Mouse (Mus musculus): Measurements from ENCODE around the gene Mfsd2a. TPM values are rescaled to one million over a fixed set of nuclear protein-coding genes. Genes with fewer than 3 reads are reported as not detected.
A peak's percentile ranks its signal among the peaks of the same experiment; 100 is the strongest.

The Mfsd2a gene
- 1.1 and 1.8 TPM in 2 replicates for polyA plus RNA-seq (2016; fragmentation: Nextera tagmentation; extraction: Ambion mirVana)

- WGBS, result under 1% methylated on average over 27 of the region's 27 CpGs
- Histone ChIP-seq H3K9ac (peak within 1 kb of the TSS; percentile 49), H3K4me2 (peak within 1 kb of the TSS; percentile 89), H3K4me1 (replicated peaks) (peaks cover 33% of the 10 kb centered on the region), H3K4me3 (peak within 1 kb of the TSS; percentile 54), H3K9me3 (replicated peaks) (no peaks in the 10 kb centered on the region), H3K36me3 (no peaks in the 10 kb centered on the region), H3K27me3 (replicated peaks) (peaks cover 67% of the 10 kb centered on the region), H3K27ac (ENCODE audit: poor library complexity, severe bottlenecking) (peak within 1 kb of the TSS; percentile 24; the same call in 1 of the 2 replicates)
- ATAC-seq (ENCODE audit: insufficient number of reproducible peaks, low FRiP score), result peak; percentile 22; the same call in 1 of the 2 replicates
These were observed at the start of gene Mfsd2a for GRCm38 (mm10) chr4:122961100-122961567. Mfsd2a (minus strand) TSS chr4:122961188.

GRCm38 (mm10) chr4:123005054-123005966, 44.3 kb upstream of the Mfsd2a start:
- no peak overlapping the region for H3K4me3 ChIP-seq
- H3K9me3 ChIP-seq (replicated peaks), result no peaks in the 10 kb centered on the region
- H3K9ac ChIP-seq, result no peak overlapping the region; the same call in 1 of the 2 replicates
- peaks cover 15% of the 10 kb centered on the region for H3K27me3 ChIP-seq (replicated peaks)
- WGBS, result 25% methylated on average over 15 of the region's 15 CpGs
- no peak overlapping the region for H3K27ac ChIP-seq (ENCODE audit: poor library complexity, severe bottlenecking)
- H3K4me1 ChIP-seq (replicated peaks), result peaks cover 16% of the 10 kb centered on the region
- H3K36me3 ChIP-seq, result no peaks in the 10 kb centered on the region
- peak overlapping the region; percentile 42 for H3K4me2 ChIP-seq
- peak; percentile 42; the same call in 1 of the 2 replicates for ATAC-seq (ENCODE audit: insufficient number of reproducible peaks, low FRiP score)

GRCm38 (mm10) chr4:123000617-123001342, 39.8 kb upstream of the Mfsd2a start:
- Histone ChIP-seq H3K4me2 (no peak overlapping the region), H3K27ac (ENCODE audit: poor library complexity, severe bottlenecking) (no peak overlapping the region), H3K9ac (no peak overlapping the region), H3K4me3 (no peak overlapping the region), H3K4me1 (replicated peaks) (peaks cover 20% of the 10 kb centered on the region), H3K9me3 (replicated peaks) (no peaks in the 10 kb centered on the region), H3K27me3 (replicated peaks) (peaks cover 55% of the 10 kb centered on the region), H3K36me3 (no peaks in the 10 kb centered on the region)
- 46% methylated on average over 17 of the region's 17 CpGs for WGBS
- no peak for ATAC-seq (ENCODE audit: insufficient number of reproducible peaks, low FRiP score)

- Histone ChIP-seq H3K4me1 (replicated peaks) (peaks cover 15% of the 10 kb centered on the region), H3K4me3 (no peak overlapping the region), H3K27me3 (replicated peaks) (peaks cover 55% of the 10 kb centered on the region), H3K36me3 (no peaks in the 10 kb centered on the region), H3K4me2 (no peak overlapping the region), H3K9me3 (replicated peaks) (no peaks in the 10 kb centered on the region), H3K9ac (no peak overlapping the region), H3K27ac (ENCODE audit: poor library complexity, severe bottlenecking) (no peak overlapping the region)
- no peak for ATAC-seq (ENCODE audit: insufficient number of reproducible peaks, low FRiP score)
- 73% methylated on average over 14 of the region's 14 CpGs for WGBS
These were observed 39.1 kb upstream of the Mfsd2a start for GRCm38 (mm10) chr4:123000130-123000529.

GRCm38 (mm10) chr4:122999263-122999691, 38.3 kb upstream of the Mfsd2a start:
- Histone ChIP-seq H3K4me2 (no peak overlapping the region), H3K27me3 (replicated peaks) (peaks cover 59% of the 10 kb centered on the region), H3K4me3 (no peak overlapping the region), H3K27ac (ENCODE audit: poor library complexity, severe bottlenecking) (no peak overlapping the region), H3K9ac (no peak overlapping the region), H3K9me3 (replicated peaks) (no peaks in the 10 kb centered on the region), H3K36me3 (no peaks in the 10 kb centered on the region), H3K4me1 (replicated peaks) (peaks cover 10% of the 10 kb centered on the region; the same call in 1 of the 2 replicates)
- WGBS, result 31% methylated on average over 4 of the region's 4 CpGs
- no peak for ATAC-seq (ENCODE audit: insufficient number of reproducible peaks, low FRiP score)

- Histone ChIP-seq H3K9ac (no peak overlapping the region), H3K27ac (ENCODE audit: poor library complexity, severe bottlenecking) (no peak overlapping the region), H3K36me3 (no peaks in the 10 kb centered on the region), H3K9me3 (replicated peaks) (no peaks in the 10 kb centered on the region), H3K4me1 (replicated peaks) (peaks cover 10% of the 10 kb centered on the region; the same call in 1 of the 2 replicates), H3K4me2 (no peak overlapping the region), H3K4me3 (no peak overlapping the region), H3K27me3 (replicated peaks) (peaks cover 61% of the 10 kb centered on the region)
- WGBS, result 15% methylated on average over 12 of the region's 12 CpGs
- ATAC-seq (ENCODE audit: insufficient number of reproducible peaks, low FRiP score), result no peak
These were observed 37.7 kb upstream of the Mfsd2a start for GRCm38 (mm10) chr4:122998537-122999262.

- Histone ChIP-seq H3K4me3 (peak overlapping the region; percentile 72), H3K27me3 (replicated peaks) (peaks cover 59% of the 10 kb centered on the region), H3K36me3 (no peaks in the 10 kb centered on the region), H3K27ac (ENCODE audit: poor library complexity, severe bottlenecking) (no peak overlapping the region), H3K9me3 (replicated peaks) (no peaks in the 10 kb centered on the region), H3K4me2 (peak overlapping the region; percentile 100), H3K9ac (peak overlapping the region; percentile 72), H3K4me1 (replicated peaks) (peaks cover 10% of the 10 kb centered on the region; the same call in 1 of the 2 replicates)
- ATAC-seq (ENCODE audit: insufficient number of reproducible peaks, low FRiP score), result peak; percentile 5; the same call in 1 of the 2 replicates
- WGBS, result under 1% methylated on average over 47 of the region's 47 CpGs
These were observed 35.8 kb upstream of the Mfsd2a start for GRCm38 (mm10) chr4:122996618-122997381.

GRCm38 (mm10) chr4:122996221-122996617, 35.2 kb upstream of the Mfsd2a start:
- Histone ChIP-seq H3K27me3 (replicated peaks) (peaks cover 54% of the 10 kb centered on the region), H3K36me3 (no peaks in the 10 kb centered on the region), H3K4me3 (peak overlapping the region; percentile 72), H3K9me3 (replicated peaks) (no peaks in the 10 kb centered on the region), H3K9ac (peak overlapping the region; percentile 72), H3K4me2 (peak overlapping the region; percentile 100), H3K27ac (ENCODE audit: poor library complexity, severe bottlenecking) (no peak overlapping the region), H3K4me1 (replicated peaks) (peaks cover 10% of the 10 kb centered on the region; the same call in 1 of the 2 replicates)
- under 1% methylated on average over 26 of the region's 32 CpGs for WGBS
- peak; percentile 41 for ATAC-seq (ENCODE audit: insufficient number of reproducible peaks, low FRiP score)

GRCm38 (mm10) chr4:122995404-122996220, 34.6 kb upstream of the Mfsd2a start, which contains the start of gene Mycl:
Mycl (plus strand) TSS chr4:122995652.
- WGBS, result 0% methylated on average over 69 of the region's 69 CpGs
- H3K4me1 ChIP-seq (replicated peaks), result peaks cover 7% of the 10 kb centered on the region; the same call in 1 of the 2 replicates
- peak; percentile 60 for ATAC-seq (ENCODE audit: insufficient number of reproducible peaks, low FRiP score)
- peak within 1 kb of the TSS; percentile 72 for H3K9ac ChIP-seq
- H3K9me3 ChIP-seq (replicated peaks), result no peaks in the 10 kb centered on the region
- H3K36me3 ChIP-seq, result no peaks in the 10 kb centered on the region
- peak within 1 kb of the TSS; percentile 100 for H3K4me2 ChIP-seq
- H3K27me3 ChIP-seq (replicated peaks), result peaks cover 48% of the 10 kb centered on the region
- H3K27ac ChIP-seq (ENCODE audit: poor library complexity, severe bottlenecking), result no peak within 1 kb of the TSS
- peak within 1 kb of the TSS; percentile 72 for H3K4me3 ChIP-seq
